Mouse (Mus musculus) small intestine, adult 2 months (tissue): ENCODE data around the gene Mycbp.

ENCODE experiments used
- CTCF ChIP-seq: fragments of 200-500 bp; IDR thresholded peaks from 2 replicates; pipeline ENCODE4 v1.5.1; 2012; ENCODE audit warnings: low read depth, mild to moderate bottlenecking, control low read depth, inconsistent platforms, low read length, moderate library complexity, mixed read lengths; ENCODE audit not compliant: insufficient replicate concordance, insufficient read length; ENCODE audit errors: extremely low read depth
- POLR2A ChIP-seq: fragments of 200-500 bp; IDR thresholded peaks from 2 replicates; pipeline ENCODE4 v1.6.1; 2012; ENCODE audit warnings: low read depth, mild to moderate bottlenecking, control low read depth, inconsistent platforms, low read length, moderate library complexity

DNA sequence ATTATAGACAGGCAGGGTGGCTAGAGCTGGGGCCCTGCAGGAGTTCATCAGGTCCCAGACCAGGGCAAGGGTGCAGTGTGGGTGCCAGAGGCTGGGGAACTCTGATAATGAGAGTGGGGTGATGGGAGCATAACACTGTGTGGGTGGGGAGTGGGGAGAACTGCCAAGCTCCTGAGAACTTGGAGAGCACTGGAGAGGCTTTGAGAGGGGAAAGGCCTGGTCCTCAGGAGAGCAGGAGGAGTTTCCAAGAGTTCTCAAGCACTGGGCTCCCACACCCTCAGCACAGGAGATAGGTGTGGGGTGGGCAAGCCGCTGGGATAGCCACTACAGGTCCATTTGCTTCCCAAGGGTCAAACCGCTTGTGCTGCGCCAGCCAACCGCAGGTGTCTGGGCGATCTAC, 10.9 kb upstream of the Mycbp start:
- TF ChIP-seq CTCF (no peak), POLR2A (no peak)
